Comparison of ENCODE assay signal across 20 mouse cellular contexts in the genomic region with DNA sequence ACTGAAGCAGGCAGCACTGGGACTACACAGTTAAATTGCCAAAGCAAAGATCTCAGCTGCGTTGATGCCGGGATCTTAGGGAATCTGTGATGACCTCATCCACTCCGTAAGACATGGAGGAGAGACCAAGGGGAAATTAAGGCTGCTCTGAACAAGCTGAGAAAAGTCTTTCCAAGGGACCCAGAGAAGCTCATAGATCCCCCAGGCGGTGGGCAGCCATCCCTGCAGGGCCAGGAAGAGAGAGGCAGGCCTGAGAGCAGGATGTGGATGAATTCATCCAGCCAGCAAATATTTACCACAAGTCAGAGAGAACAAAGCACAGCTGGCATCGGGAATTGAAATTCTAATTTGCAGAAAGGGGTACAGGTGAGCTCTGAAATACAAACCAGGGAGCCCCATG. TPM values are rescaled to one million over a fixed set of nuclear protein-coding genes. Genes with fewer than 3 reads are reported as not detected.
DNase-seq lines count a peak whose midpoint lies in the region; ATAC-seq and TF ChIP-seq lines count a peak whose summit lies in the region.
"Had no signal": no experiment of that assay in that cellular context is flagged by ENCODE, and none has a peak within 500 bp of the region (broad histone marks: within the 10 kb centered on the region; RNA-seq: fewer than 3 reads in every experiment).

No protein-coding gene starts in this region.

- POLR2A ChIA-PET in Patski (lab: Charles Lee), result interaction anchor here (1.2 kb wide), 1 partner anchor 96 kb away, joined by 3 read pairs; no protein-coding TSS in a partner anchor

- H3K4me1 ChIP-seq in lung, embryonic 14.5 days (ENCODE audit: insufficient read depth), result 0 out of 2 replicates have a peak, but pooled peaks cover 4% of the 10 kb centered on the region
- peaks cover 7% of the 10 kb centered on the region; the same call in 1 of the 2 replicates for H3K4me1 ChIP-seq in midbrain, postnatal 0 days (ENCODE audit: insufficient read depth, low read length)

- CTCF ChIA-PET in Patski (lab: Charles Lee), result interaction anchor here (1.0 to 1.3 kb wide), 2 partner anchors 392 to 593 kb away, joined by 3 read pairs; no protein-coding TSS in a partner anchor

- in situ Hi-C loops in Patski (cut with MboI; ENCODE audit: low pct_unique_long_range_greater_than_20kb), result no loop called here

- ATAC-seq in lung, embryonic 14.5 days (ENCODE audit: insufficient read depth), result no peak
- no peak for ATAC-seq in Patski
- ATAC-seq in midbrain, postnatal 0 days (ENCODE audit: low FRiP score), result no peak
- ATAC-seq: forebrain, embryonic 15.5 days; intestine, embryonic 16.5 days had no signal

- 37% methylated on average over 5 of the region's 5 CpGs for WGBS in lung, embryonic 14.5 days
- 48% methylated on average over 5 of the region's 5 CpGs for WGBS in midbrain, postnatal 0 days

- no peaks in the 10 kb centered on the region for H3K36me3 ChIP-seq in lung, embryonic 14.5 days (ENCODE audit: insufficient read depth)
- H3K36me3 ChIP-seq in midbrain, postnatal 0 days (ENCODE audit: insufficient read depth, low read length), result no peaks in the 10 kb centered on the region
- H3K36me3 ChIP-seq: forebrain, embryonic 15.5 days; heart, embryonic 12.5 days; kidney, embryonic 15.5 days; limb, embryonic 12.5 days; liver, embryonic 13.5 days; lung, embryonic 15.5 days had no signal

- H3K27me3 ChIP-seq in lung, embryonic 14.5 days (ENCODE audit: insufficient read depth, low read length), result no peaks in the 10 kb centered on the region
- H3K27me3 ChIP-seq in Patski, result no peaks in the 10 kb centered on the region
- no peaks in the 10 kb centered on the region for H3K27me3 ChIP-seq in midbrain, postnatal 0 days (ENCODE audit: insufficient read depth, low read length)
- H3K27me3 ChIP-seq: CH12.LX; heart, embryonic 12.5 days; kidney, embryonic 15.5 days had no signal

- H3K27ac ChIP-seq in gastrocnemius, adult 2 months, result no peak overlapping the region
- no peak overlapping the region for H3K27ac ChIP-seq in lung, embryonic 14.5 days (ENCODE audit: low read depth)
- no peak overlapping the region for H3K27ac ChIP-seq in midbrain, postnatal 0 days (ENCODE audit: low read depth, low read length)
- H3K27ac ChIP-seq: forebrain, embryonic 15.5 days; hindbrain, embryonic 14.5 days; kidney, embryonic 15.5 days; limb, embryonic 12.5 days; liver, embryonic 13.5 days; lung, embryonic 15.5 days had no signal

- no peak for TF ChIP-seq CTCF in gastrocnemius, adult 2 months (IDR thresholded peaks at IDR 0.05)
- TF ChIP-seq CTCF in lung, embryonic 14.5 days (IDR thresholded peaks at IDR 0.05; ENCODE audit: low read depth), result peak; percentile 47
- peak; percentile 41 for TF ChIP-seq CTCF in Patski (IDR thresholded peaks at IDR 0.05)
- TF ChIP-seq CTCF in midbrain, postnatal 0 days (IDR thresholded peaks at IDR 0.05), result peak; percentile 57

- H3K4me2 ChIP-seq in lung, embryonic 14.5 days, result no peak overlapping the region
- no peak overlapping the region for H3K4me2 ChIP-seq in midbrain, postnatal 0 days (ENCODE audit: low read depth, low read length, poor library complexity, severe bottlenecking)
- H3K4me2 ChIP-seq: forebrain, embryonic 15.5 days; heart, embryonic 12.5 days; hindbrain, embryonic 14.5 days; kidney, embryonic 15.5 days; limb, embryonic 12.5 days; liver, embryonic 13.5 days; lung, embryonic 15.5 days had no signal

- H3K9me3 ChIP-seq in lung, embryonic 14.5 days (ENCODE audit: low read depth, low read length), result no peaks in the 10 kb centered on the region
- H3K9me3 ChIP-seq in midbrain, postnatal 0 days (ENCODE audit: low read length), result no peaks in the 10 kb centered on the region
- H3K9me3 ChIP-seq: forebrain, embryonic 15.5 days; heart, embryonic 12.5 days; kidney, embryonic 15.5 days; limb, embryonic 12.5 days; liver, embryonic 13.5 days; lung, embryonic 15.5 days had no signal

- no peak overlapping the region for H3K9ac ChIP-seq in lung, embryonic 14.5 days
- no peak overlapping the region for H3K9ac ChIP-seq in midbrain, postnatal 0 days (replicated peaks; ENCODE audit: low read length, poor library complexity, severe bottlenecking)
- H3K9ac ChIP-seq: forebrain, embryonic 15.5 days; heart, embryonic 12.5 days; hindbrain, embryonic 14.5 days; kidney, embryonic 15.5 days; limb, embryonic 12.5 days; liver, embryonic 13.5 days; lung, embryonic 15.5 days had no signal

- intact Hi-C loops in gastrocnemius, adult 2 months (cut with DNase I), result no loop called here

- no peak overlapping the region for H3K4me3 ChIP-seq in gastrocnemius, adult 2 months
- H3K4me3 ChIP-seq in lung, embryonic 14.5 days (ENCODE audit: low read depth, low read length), result no peak overlapping the region
- no peak overlapping the region for H3K4me3 ChIP-seq in midbrain, postnatal 0 days (ENCODE audit: low read depth, low read length)
- H3K4me3 ChIP-seq: forebrain, embryonic 15.5 days; heart, embryonic 12.5 days; kidney, embryonic 15.5 days; limb, embryonic 12.5 days; liver, embryonic 13.5 days; lung, embryonic 15.5 days had no signal

- peak; percentile 5 for DNase-seq in gastrocnemius, adult 2 months
- no peak for DNase-seq in gastrocnemius, adult 18-20 months (ENCODE audit: low spot score)
- DNase-seq in lung, embryonic 14.5 days, result peak; percentile 38
- no peak for DNase-seq in lung, postnatal 4 days
- no peak for DNase-seq in Patski (ENCODE audit: low read depth, low spot score)
- no peak for DNase-seq in midbrain, postnatal 0 days (ENCODE audit: low spot score)
- no peak for DNase-seq in B cell, adult 2 months
- DNase-seq: adrenal gland, postnatal 10 days; cerebellum, adult 9-11 months; liver, embryonic 13.5 days; spleen, adult 18-20 months; thymus, postnatal 36 days had no signal

RNA-seq across cellular contexts. Expression of a gene that starts 8.7 kb away (rescaled TPM):
- total RNA-seq in gastrocnemius, adult 2 months (2021), result 1 to 10 TPM; 1.1 to 3.8 TPM
- 1 to 10 TPM in 1 of 2 experiments, under 1 TPM in 1; 0.78 to 1.0 TPM for total RNA-seq in gastrocnemius, adult 18-20 months (2021)
- 1.2 and 1.8 TPM in 2 replicates for polyA plus RNA-seq in lung, embryonic 14.5 days (2014; fragmentation: Nextera tagmentation; extraction: Ambion mirVana)
- polyA plus RNA-seq in Patski (2021), result not detected
- 0.11 and 0.19 TPM in 2 replicates for total RNA-seq in midbrain, postnatal 0 days (2014; rRNA removed)
- polyA plus RNA-seq in midbrain, postnatal 0 days (2015; fragmentation: Nextera tagmentation; extraction: Ambion mirVana), result 0.21 and 0.23 TPM in 2 replicates
- total RNA-seq: CH12.LX had no signal

Comparison
In these comparisons a context has a peak if more than half of its experiments do, and no peak if none do; other contexts are left out.
1. DNase-seq: peak in gastrocnemius, adult 2 months (single experiment) and lung, embryonic 14.5 days (single experiment); none in gastrocnemius, adult 18-20 months (single experiment), lung, postnatal 4 days (0 of 2), Patski (single experiment), midbrain, postnatal 0 days (single experiment) and B cell, adult 2 months (0 of 2).